Mouse (Mus musculus) retina, postnatal 1 day (tissue): ENCODE results near the gene Ephx1.
"Not testable (repeated sequence)": the region's sequence is repeated elsewhere in the genome, so short reads cannot be mapped to it uniquely, and the experiment has no call there.

Source experiments
- DNase-seq: peaks from one replicate; pipeline ENCODE4 v3.0.0-alpha.2; 2012

Ephx1 gene

DNA sequence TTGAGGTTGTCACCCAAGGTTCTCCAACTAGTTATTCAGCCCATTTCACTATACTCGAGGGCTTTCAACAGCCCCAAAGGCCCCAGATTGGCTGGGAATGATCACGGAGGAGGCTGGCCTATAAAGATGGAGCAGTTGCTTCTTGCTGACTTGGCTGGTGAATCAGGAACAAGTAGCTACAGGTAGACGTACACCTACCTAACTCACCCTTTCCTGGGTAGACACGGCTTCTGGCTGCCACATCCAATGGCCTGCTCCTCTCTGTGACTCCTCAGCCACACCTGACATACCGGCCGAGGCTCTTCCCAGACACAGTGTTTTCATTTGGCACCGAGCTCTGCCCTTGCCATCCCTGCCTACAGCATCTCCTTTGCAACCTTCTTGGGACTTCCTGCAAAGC, 53.4 kb downstream of the Ephx1 start:
- DNase-seq = no peak

DNA sequence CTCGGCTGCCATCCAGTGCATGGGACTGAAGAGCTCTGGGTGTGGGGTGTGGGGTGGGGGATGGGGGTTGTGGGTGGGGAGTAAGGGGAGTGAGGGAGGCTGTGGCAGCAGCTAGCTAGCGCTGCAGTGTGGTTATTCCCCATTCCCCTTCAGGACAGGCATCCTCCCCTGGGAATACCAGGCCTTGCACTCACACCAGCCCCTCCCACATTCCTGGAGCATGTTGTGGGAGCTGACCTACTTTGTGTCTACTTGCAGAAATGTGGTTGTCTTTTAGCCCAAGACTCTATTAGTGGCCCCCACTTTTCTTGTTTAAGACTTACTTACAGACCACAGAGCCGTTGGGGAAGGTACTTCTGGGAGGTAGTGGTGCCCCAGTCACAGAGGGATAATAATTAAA, 54.2 kb downstream of the Ephx1 start:
- DNase-seq = peak; percentile 81

DNA sequence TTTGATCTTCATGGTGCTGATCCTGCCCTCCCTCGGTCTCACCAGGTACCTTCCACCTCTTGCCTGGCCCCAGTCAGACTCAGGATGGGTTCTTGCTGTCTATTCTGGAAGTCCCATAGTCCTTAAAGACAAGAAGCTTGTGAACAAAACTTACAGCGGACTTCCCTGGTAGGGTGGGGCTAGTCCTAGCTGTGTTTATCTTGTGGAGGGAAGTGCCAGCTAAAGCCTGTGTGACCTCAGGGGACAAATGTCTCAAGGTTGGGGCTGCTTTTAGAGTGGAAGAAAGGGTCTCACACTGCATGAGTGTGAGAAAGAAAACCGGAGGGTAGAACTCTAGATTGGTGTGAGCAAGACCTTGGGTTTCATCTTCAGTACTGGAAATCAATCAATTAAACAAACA, 54.9 kb downstream of the Ephx1 start:
- DNase-seq = no peak

DNA sequence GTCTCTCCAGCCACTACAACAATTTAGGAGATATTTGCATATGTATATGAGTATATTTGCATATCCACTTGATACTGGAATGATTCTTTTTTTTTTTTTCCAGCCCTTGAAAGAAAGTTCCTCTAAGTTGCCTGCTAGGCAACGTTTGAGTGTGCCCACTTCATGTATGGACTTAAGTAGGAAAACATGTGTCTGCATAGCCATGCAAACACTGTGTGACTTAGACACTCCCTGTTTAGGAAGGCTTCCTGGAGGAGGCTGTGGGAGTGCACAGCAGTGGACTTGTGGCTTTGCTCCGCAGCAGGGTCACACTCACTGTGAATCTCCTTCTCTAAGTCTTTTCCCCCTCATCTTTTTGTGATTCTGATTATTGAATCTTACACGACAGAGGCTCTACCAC, 61.9 kb downstream of the Ephx1 start:
- no peak for DNase-seq

DNA sequence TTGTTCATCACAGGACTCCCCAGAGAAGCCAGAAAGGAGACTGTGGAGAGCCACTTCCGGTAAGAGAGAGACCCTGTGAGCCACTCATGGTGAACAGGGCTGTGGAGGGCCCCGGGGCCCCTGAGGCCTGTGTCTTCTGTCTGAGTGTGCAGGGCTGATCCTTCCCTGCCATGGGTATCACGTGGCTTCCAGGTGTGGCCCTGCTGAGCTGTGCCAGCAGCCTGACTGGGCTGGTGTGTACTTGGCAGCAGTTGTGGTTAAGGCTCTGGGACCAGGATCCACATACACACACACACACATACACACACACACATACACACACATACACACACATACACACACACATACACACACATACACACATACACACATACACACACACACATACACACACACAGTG, 62.7 kb downstream of the Ephx1 start:
- DNase-seq = no peak

DNA sequence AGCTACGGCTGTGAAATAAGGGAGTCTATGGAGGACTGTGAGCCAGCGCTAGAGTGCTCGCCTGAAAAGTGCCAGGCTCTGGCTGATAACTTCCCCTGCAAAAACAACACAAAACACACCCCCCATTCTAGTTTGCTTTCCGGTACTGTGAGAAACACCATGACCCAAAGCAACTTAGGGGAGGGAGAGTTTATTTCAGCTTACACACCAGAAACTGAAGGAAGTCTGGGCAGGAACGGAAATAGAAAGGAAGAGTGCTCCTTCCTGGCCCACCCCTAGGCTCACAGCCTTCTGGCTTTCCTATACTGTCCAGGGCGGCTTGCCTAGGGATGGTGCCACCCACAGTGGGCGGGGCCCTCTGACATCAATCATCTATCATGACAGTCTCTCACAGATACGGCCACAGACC, 63.7 kb downstream of the Ephx1 start:
- no peak for DNase-seq

DNA sequence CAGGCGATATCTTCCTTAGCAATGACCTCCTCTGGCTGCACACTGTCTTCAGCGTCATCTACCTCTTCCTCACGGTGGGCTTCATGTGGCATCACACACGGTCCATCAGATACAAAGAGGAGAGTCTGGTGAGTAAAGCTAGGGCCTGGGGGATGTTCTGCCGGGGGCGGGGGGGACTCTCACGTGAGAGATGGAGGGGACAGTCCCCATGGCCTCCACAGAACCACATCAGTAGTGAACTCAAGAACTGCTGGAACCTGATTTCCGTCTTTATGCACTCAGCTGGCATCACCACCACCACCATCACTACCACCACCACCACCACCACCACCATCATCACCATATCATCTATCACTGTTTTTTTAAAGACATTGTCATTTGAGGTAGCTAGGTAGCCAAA, 64.3 kb downstream of the Ephx1 start:
- no peak for DNase-seq

DNA sequence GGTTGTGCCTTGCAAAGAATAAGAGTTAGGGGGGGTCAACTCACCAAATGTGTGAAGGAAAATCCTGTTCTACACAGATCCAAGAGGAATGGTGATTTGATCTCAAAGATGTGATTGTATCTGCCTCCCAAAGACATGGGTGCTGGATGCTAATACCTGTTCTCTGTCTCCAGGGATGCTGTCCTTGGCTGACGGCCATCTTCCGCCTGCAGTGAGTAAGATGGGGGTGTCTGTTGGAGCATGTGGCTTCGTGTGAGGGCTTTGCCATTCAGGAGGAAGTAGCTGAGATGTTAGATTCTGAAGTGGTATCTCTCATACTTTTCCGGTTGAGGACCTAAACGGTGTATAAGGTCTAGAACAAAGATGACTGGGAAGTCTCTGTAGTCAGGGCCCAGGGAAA, 67.9 kb downstream of the Ephx1 start:
- DNase-seq = no peak

DNA sequence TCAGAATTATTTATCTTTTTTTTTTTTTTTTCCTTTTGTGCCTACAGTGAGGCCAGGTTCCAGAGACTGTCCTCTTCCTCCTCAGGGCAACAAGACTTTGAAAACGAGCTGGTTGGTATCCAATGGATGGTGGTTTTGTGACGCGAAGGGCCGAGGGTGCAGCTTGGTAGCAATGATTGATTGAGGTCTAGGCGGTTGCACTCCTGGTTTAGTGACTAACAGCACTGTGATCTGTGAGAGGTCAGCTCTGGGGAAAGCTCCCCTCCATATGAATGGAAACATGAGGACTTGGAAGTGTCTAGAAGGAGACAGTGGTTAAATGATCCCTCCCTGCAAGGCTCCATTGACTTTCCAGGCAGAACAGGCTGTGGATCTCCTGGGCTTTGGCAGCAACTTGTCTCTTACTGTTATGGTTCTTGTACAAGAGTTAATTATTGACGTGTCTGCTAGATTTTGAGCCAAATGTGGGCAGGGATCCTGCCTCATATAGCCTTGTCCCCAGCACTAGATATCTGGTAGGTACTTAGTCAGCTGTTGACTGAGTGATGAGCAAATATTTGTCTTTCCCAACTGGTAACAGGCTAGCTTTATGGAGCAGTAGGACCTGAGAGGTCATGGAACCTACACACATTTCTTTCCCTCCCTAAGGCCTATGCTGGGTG, 68.5 kb downstream of the Ephx1 start:
- no peak for DNase-seq

DNA sequence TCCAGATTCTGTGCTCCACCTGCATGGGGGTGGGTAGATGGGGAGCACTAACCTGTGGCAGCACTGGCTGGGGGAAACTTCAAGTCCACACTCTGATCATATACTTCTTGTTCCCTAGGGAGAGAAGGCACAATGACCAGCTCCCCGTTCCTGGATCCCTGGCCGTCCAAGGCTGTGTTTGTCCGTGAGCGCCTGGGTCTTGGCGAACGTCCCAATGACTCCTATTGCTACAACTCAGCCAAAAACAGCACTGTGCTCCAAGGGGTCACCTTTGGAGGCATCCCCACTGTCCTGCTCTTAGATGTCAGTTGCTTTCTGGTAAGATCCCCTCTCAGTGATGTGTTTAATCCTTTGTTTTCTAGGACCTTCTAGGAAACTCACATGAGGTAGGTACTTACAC, 74.3 kb downstream of the Ephx1 start:
- no peak for DNase-seq

DNA sequence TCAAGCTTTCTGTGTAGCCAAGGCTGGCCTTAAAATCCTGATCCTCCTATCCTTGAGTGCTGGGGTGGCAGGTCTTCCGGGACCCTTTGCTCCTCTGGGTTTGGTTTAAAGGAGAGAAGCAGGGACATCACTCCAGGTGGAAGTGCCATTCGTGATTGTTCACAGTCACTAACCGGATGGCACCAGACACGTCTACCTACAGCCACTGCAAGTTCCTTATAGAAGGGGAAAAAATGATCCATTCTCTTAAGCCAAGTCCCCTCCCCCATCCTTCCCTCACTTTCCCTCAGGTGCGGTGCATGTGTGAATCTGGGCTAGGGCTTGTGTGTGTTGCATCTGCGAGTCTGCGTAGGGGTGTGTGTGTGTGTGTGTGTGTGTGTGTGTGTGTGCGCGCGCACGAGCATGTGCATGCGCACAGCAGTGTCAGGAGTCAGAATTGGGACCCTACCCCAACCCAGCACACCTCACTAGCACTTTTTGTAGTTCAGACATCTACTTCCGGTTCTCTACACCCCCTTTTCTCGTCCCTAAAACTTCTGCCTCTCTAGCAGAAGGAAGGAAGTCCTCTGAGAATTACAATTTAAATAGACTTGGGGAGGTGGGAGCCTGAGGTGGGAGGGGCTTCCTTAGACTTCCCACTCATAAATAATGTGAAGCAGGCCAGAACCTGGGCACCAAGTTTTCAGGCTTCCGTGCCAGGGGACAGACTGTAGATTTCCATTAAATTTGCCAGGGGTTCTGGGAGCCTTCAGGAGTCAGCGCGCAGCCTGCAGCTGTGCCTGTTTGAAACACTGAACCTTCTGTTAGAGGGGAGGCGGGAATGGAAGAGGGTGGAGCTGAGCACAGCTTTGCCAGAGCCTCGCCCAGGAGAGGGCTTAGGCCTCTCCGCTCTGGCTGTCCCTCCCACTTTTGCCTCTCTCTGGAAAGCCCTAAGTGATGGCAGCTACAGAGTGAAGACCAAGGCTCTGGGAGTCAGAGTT, 75.4 kb downstream of the Ephx1 start:
- peak; percentile 78 for DNase-seq

DNA sequence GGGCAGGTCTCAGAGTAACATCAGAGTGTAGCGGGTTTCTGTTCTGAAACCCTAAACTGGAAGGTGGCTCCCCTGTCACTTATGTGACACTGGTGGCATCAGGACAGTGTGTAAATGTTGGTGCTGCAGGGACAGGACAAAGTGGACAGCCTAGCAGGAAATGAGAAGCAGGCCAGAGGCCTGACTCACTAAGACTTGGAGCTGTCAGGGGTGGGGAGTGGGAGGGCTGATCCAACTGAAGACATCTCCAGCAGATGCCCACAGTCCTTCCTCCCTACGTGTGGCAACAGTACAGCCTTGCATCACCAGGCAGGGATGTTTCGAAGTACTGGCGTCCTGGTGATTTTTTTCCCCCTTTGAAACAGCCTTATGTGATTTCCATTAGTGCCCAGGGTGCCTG, 76.2 kb downstream of the Ephx1 start:
- no peak for DNase-seq

DNA sequence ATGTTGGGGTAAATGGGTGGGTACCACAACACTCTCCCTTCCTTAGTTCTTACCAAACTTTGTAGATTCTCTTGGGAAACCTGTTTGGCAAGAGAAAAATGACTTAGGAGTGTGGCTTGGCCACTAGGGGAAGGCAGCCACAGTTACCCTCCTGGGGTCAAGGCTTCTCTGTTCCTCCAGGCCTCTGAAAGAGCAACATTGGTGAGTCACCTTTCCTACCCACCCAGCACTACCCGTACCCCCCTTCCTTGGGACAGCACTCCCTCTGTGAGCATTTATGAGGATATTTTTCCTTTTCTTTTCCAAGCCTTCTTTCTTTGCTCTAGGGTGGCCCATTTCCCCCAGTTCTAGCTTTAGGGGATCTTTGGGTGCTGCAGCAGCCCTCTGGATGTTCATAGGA, 76.8 kb downstream of the Ephx1 start:
- no peak for DNase-seq

DNA sequence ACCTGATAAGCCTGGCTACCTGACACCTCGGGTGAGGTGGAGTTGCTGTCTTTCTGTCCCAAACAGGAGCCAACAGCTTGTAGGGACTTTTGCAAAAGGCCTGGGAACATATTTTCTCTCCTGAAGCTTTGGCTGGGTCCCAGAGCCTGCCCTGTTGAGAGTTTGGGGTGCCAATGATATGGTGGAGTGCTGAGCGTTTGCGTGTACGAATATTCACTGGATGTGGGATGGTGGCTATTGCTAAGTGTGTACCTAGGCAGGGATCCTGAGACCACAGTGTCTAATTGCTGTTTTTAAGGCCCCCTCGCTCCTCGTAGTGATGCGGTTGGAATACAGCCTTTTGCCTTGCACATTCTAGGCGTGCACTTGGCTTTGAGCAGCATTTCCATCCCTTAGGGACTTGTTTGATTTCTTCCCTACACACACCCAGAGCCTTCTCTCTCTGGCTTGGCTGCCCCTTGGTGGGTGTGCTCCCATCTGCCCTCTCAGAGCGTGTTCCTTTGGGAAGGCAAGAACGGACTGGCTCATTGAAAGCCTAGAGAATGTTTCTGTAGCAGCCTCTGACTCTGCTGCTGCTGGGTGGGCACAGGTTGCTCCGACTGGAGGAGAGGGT, 77.6 kb downstream of the Ephx1 start:
- no peak for DNase-seq

DNA sequence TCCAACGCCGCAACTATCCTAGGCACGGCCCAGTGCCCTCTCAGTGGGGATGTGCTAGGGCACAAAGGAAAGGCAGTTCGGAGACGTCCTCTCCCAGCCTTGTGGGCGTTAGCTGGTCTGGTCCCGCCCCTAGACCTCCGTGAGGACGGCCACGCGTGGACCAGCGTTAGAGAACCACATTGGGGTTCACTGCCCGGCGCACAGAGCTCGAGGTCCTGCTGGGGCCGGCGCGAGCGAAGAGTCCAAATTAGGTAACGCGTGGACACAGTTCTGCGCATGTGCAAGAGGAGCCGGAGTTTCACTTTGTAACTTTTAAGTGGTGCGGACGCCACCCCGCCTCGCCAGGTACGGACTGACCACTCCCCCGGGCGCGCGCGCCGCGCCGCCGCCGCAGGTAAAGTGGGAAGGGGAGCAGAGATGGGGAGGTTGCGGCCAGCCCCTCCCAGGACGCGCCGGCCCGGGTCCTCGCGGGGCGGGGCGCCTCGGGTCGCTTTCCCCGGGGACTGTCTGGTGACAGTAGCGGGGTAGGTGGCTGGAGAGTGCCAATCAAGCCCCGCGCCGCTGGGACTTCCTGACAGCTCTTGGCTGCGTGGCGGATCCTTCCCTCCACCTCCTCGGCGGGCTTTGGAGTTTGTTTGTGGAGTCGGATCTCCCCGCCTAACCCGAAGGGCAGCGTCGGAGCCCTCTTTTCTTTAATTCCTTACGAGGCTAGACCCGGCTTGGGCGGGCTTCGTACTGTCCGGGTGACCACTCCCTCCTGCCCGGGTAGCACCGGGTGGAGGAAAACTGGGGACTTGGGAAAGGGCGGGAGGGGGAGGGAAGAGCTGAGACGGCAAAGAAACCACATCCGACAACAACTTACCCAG, 78.3 kb downstream of the Ephx1 start, which contains the start of gene Tmem63a:
Gene Tmem63a, plus strand, starts transcription at position 179 of the 866 bp plus-strand sequence.
- peak; percentile 80 for DNase-seq

DNA sequence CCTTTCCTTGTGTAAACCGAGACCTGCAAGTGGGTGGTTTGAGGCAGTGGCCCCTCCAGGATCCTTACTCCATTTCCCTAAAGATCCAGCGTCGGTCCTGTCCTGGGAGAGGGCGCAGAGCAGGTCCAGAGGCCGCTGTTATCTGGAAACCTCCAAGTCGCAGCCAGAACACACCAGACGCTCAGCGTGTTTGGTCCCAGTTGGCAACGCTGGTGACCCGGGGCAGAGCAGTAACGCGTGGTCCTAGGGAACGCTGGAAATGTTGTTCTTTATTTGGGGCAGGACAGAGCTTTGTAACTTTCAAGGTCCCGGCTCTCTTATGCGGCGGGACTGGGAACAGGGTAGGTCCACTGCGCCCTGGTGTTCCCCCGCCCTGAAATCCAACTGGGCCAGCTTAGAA, 79.0 kb downstream of the Ephx1 start:
- DNase-seq = no peak

DNA sequence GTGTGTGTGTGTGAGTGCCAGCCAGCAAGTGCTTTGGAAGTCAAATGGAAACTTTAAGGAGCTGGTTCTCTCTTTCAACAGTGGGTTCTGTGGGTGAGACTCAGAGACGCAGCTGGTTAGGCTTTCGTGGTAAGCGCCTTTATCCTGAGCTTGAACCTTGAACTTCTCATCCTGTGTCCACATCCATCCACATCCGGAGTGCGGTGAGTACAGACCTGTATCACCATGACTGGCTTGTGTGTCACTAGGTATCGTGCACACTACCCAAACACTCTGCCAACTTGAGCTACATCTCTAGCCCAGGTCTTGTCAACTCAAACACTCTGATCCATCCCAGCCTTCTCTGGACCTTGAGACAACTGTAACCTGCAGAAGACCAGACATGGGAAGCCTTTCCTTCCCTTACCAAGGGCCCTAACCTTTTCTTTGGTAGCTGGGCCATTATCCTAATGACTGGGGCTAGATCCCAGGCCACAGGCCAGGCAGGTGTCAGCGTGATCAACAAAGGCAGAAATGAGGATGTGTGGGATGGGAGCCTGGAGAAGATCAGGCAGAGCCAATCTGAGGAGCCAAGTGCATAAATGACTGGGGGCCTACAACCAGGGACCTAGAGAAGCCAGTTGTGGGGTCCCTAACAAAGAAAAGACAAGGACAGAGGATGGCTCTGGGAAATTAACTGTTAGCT, 79.8 kb downstream of the Ephx1 start:
- DNase-seq = no peak

DNA sequence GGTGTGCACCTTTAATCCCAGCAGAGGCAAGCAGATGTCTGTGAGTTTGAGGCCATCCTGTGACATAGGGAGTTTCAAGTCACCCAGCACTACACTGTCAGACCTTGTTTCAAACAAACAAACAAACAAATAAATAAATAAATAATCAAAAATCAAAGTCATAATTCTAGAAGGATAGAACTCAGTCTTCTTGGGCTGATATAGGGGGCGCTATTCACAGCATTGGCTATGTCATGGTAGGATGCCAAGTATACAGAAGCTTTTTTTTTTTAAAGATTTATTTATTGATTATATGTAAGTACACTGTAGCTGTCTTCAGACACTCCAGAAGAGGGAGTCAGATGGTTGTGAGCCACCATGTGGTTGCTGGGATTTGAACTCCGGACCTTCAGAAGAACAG, 81.9 kb downstream of the Ephx1 start:
- not testable (repeated sequence) for DNase-seq

DNA sequence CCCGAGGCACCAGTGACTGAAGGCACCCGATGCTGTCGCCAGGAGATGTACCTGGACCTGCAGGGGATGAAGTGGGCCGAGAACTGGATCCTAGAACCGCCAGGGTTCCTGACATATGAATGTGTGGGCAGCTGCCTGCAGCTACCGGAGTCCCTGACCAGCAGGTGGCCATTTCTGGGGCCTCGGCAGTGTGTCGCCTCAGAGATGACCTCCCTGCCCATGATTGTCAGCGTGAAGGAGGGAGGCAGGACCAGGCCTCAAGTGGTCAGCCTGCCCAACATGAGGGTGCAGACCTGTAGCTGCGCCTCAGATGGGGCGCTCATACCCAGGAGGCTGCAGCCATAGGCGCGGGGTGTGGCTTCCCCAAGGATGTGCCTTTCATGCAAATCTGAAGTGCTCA, 83.1 kb downstream of the Ephx1 start:
- not testable (repeated sequence) for DNase-seq

DNA sequence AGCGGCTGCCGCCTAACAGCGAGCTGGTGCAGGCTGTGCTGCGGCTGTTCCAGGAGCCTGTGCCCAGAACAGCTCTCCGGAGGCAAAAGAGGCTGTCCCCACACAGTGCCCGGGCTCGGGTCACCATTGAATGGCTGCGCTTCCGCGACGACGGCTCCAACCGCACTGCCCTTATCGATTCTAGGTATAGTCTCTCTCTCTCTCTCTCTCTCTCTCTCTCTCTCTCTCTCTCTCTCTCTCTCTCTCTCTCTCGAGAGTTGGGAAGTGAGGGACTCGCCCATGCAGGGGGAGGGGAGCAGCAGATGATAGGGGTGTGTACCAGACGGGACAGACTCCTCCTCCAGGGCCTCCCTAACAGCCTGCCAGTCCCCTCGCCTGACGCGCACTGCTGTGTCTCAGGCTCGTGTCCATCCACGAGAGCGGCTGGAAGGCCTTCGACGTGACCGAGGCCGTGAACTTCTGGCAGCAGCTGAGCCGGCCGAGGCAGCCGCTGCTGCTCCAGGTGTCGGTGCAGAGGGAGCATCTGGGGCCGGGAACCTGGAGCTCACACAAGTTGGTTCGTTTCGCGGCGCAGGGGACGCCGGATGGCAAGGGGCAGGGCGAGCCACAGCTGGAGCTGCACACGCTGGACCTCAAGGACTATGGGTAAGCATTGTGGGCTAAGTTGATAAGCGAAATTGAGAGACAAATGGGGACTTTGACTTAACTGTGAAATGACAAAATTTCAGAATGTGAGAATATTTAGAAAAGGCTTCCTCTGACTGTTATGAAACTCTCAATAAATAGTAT, 83.9 kb downstream of the Ephx1 start:
- peak; percentile 70 for DNase-seq
